Mouse (Mus musculus) forebrain, embryonic 12.5 days (tissue): Measurements from ENCODE around the gene Fam129c. TPM values are rescaled to one million over a fixed set of nuclear protein-coding genes. Genes with fewer than 3 reads are reported as not detected.

Experiments
- ATAC-seq: fragments of 200-750 bp; cut with Nextera tagmentation; 2 replicates; pipeline ENCODE4 v1.8.0; 2017; ENCODE audit warnings: moderate TSS enrichment; ENCODE audit not compliant: low FRiP score
- H3K27ac ChIP-seq: fragments of 300-500 bp; sonication (generic); 2 replicates; pipeline ENCODE4 v1.5.1; 2016; ENCODE audit warnings: mild to moderate bottlenecking
- H3K27me3 ChIP-seq: fragments of 300-500 bp; sonication (generic); 2 replicates; pipeline ENCODE4 v1.6.1; 2016; ENCODE audit warnings: mild to moderate bottlenecking
- H3K36me3 ChIP-seq: fragments of 300-500 bp; sonication (generic); replicated peaks from 2 replicates; pipeline ENCODE4 v1.6.1; 2016; ENCODE audit warnings: mild to moderate bottlenecking
- H3K4me1 ChIP-seq: fragments of 300-500 bp; sonication (generic); 2 replicates; pipeline ENCODE4 v1.6.1; 2016
- H3K4me2 ChIP-seq: fragments of 300-500 bp; sonication (generic); 2 replicates; pipeline ENCODE4 v1.6.1; 2016; ENCODE audit warnings: mild to moderate bottlenecking, moderate library complexity
- H3K4me3 ChIP-seq: fragments of 300-500 bp; sonication (generic); replicated peaks from 2 replicates; pipeline ENCODE4 v1.5.1; 2016; ENCODE audit warnings: mild to moderate bottlenecking
- H3K9ac ChIP-seq: fragments of 300-500 bp; sonication (generic); 2 replicates; pipeline ENCODE4 v1.6.1; 2016; ENCODE audit warnings: mild to moderate bottlenecking
- H3K9me3 ChIP-seq: fragments of 300-500 bp; sonication (generic); 2 replicates; pipeline ENCODE4 v1.6.1; 2016
- whole genome bisulfite sequencing: fragments of 180-500 bp; shearing (Covaris S2); methylation state at CpG from one replicate; pipeline ENCODE4 v1.1.7; 2016; 5-methylcytosine and 5-hydroxymethylcytosine counted together
- polyA plus RNA-seq: library from polyadenylated mRNA; unstranded; fragments of >200 nt; fragmentation: Nextera tagmentation; extraction: Ambion mirVana; gene quantifications from 2 replicates; pipeline ENCODE4 v1.2.1, GENCODE M21; 2016

Gene Fam129c
- polyA plus RNA-seq, 1 experiment from 2014 or later, result 4.3 TPM

- Histone ChIP-seq H3K4me2 (no peak overlapping the region), H3K9ac (no peak overlapping the region), H3K9me3 (no peaks in the 10 kb centered on the region), H3K27ac (no peak overlapping the region), H3K4me1 (peaks cover 10% of the 10 kb centered on the region), H3K36me3 (peaks cover 15% of the 10 kb centered on the region), H3K27me3 (0 out of 2 replicates have a peak, but pooled peaks cover 3% of the 10 kb centered on the region), H3K4me3 (no peak overlapping the region)
- ATAC-seq, result no peak
- 86% methylated on average over 1 of the region's 1 CpGs for WGBS
These were observed 18.4 kb upstream of the Fam129c start for GRCm38 (mm10) chr8:71579009-71579408.

- Histone ChIP-seq H3K4me2 (no peak overlapping the region), H3K36me3 (peaks cover 20% of the 10 kb centered on the region), H3K27me3 (0 out of 2 replicates have a peak, but pooled peaks cover 3% of the 10 kb centered on the region), H3K4me1 (peaks cover 10% of the 10 kb centered on the region), H3K4me3 (no peak overlapping the region), H3K9ac (no peak overlapping the region), H3K27ac (no peak overlapping the region), H3K9me3 (no peaks in the 10 kb centered on the region)
- WGBS, result 86% methylated on average over 14 of the region's 14 CpGs
- no peak for ATAC-seq
These were observed 18.0 kb upstream of the Fam129c start for GRCm38 (mm10) chr8:71579476-71579875.

GRCm38 (mm10) chr8:71580201-71580600, 17.2 kb upstream of the Fam129c start:
- Histone ChIP-seq H3K27ac (0 out of 2 replicates have a peak overlapping the region, but pooled peaks have one; percentile 31), H3K9ac (no peak overlapping the region), H3K9me3 (no peaks in the 10 kb centered on the region), H3K27me3 (0 out of 2 replicates have a peak, but pooled peaks cover 3% of the 10 kb centered on the region), H3K4me2 (no peak overlapping the region), H3K4me3 (no peak overlapping the region), H3K36me3 (peaks cover 27% of the 10 kb centered on the region), H3K4me1 (peaks cover 10% of the 10 kb centered on the region)
- WGBS, result 21% methylated on average over 9 of the region's 9 CpGs
- no peak for ATAC-seq

- WGBS, result 84% methylated on average over 2 of the region's 2 CpGs
- Histone ChIP-seq H3K9me3 (no peaks in the 10 kb centered on the region), H3K27ac (no peak overlapping the region), H3K9ac (no peak overlapping the region), H3K36me3 (peaks cover 33% of the 10 kb centered on the region), H3K27me3 (0 out of 2 replicates have a peak, but pooled peaks cover 6% of the 10 kb centered on the region), H3K4me2 (no peak overlapping the region), H3K4me3 (no peak overlapping the region), H3K4me1 (peaks cover 9% of the 10 kb centered on the region)
- ATAC-seq, result no peak
These were observed 10.6 kb upstream of the Fam129c start for GRCm38 (mm10) chr8:71586891-71587290.

GRCm38 (mm10) chr8:71588762-71589161, 8.7 kb upstream of the Fam129c start:
- Histone ChIP-seq H3K4me3 (no peak overlapping the region), H3K4me1 (peaks cover 20% of the 10 kb centered on the region), H3K27ac (no peak overlapping the region), H3K9ac (no peak overlapping the region), H3K9me3 (no peaks in the 10 kb centered on the region), H3K36me3 (peaks cover 33% of the 10 kb centered on the region), H3K4me2 (no peak overlapping the region), H3K27me3 (0 out of 2 replicates have a peak, but pooled peaks cover 6% of the 10 kb centered on the region)
- 75% methylated on average over 3 of the region's 3 CpGs for WGBS
- ATAC-seq, result no peak

- Histone ChIP-seq H3K36me3 (peaks cover 12% of the 10 kb centered on the region), H3K4me2 (peak overlapping the region; percentile 93), H3K27ac (no peak overlapping the region), H3K9ac (peak overlapping the region; percentile 93), H3K27me3 (0 out of 2 replicates have a peak, but pooled peaks cover 6% of the 10 kb centered on the region), H3K4me3 (peak overlapping the region; percentile 90), H3K9me3 (no peaks in the 10 kb centered on the region), H3K4me1 (peaks cover 24% of the 10 kb centered on the region)
- 35% methylated on average over 5 of the region's 5 CpGs for WGBS
- no peak for ATAC-seq
These were observed 6.4 kb upstream of the Fam129c start for GRCm38 (mm10) chr8:71591017-71591416.

GRCm38 (mm10) chr8:71591471-71592373, 5.7 kb upstream of the Fam129c start, which contains the start of gene Pgls:
Gene Pgls (plus strand): TSS chr8:71592176.
- ATAC-seq, result peak; percentile 89
- Histone ChIP-seq H3K36me3 (peaks cover 8% of the 10 kb centered on the region; the same call in 1 of the 2 replicates), H3K4me1 (peaks cover 28% of the 10 kb centered on the region), H3K9ac (peak within 1 kb of the TSS; percentile 93), H3K4me2 (peak within 1 kb of the TSS; percentile 93), H3K4me3 (peak within 1 kb of the TSS; percentile 90), H3K27me3 (0 out of 2 replicates have a peak, but pooled peaks cover 6% of the 10 kb centered on the region), H3K27ac (peak within 1 kb of the TSS; percentile 98), H3K9me3 (no peaks in the 10 kb centered on the region)
- WGBS, result under 1% methylated on average over 71 of the region's 71 CpGs

- ATAC-seq, result peak; percentile 77
- Histone ChIP-seq H3K9me3 (no peaks in the 10 kb centered on the region), H3K4me1 (peaks cover 28% of the 10 kb centered on the region), H3K36me3 (no peaks in the 10 kb centered on the region; the same call in 1 of the 2 replicates), H3K4me3 (peak overlapping the region; percentile 90), H3K4me2 (peak overlapping the region; percentile 93), H3K9ac (peak overlapping the region; percentile 93), H3K27ac (peak overlapping the region; percentile 98), H3K27me3 (0 out of 2 replicates have a peak, but pooled peaks cover 6% of the 10 kb centered on the region)
- WGBS, result 5% methylated on average over 60 of the region's 60 CpGs
These were observed 4.9 kb upstream of the Fam129c start for GRCm38 (mm10) chr8:71592374-71593170.

- no peak overlapping the region for H3K4me3 ChIP-seq
- H3K27ac ChIP-seq, result no peak overlapping the region
- 0 out of 2 replicates have a peak, but pooled peaks cover 6% of the 10 kb centered on the region for H3K27me3 ChIP-seq
- 0 out of 2 replicates have a peak overlapping the region, but pooled peaks have one; percentile 93 for H3K4me2 ChIP-seq
- H3K4me1 ChIP-seq, result peaks cover 28% of the 10 kb centered on the region
- no peak for ATAC-seq
- H3K9me3 ChIP-seq, result no peaks in the 10 kb centered on the region
- 94% methylated on average over 8 of the region's 8 CpGs for WGBS
- H3K9ac ChIP-seq, result no peak overlapping the region
- H3K36me3 ChIP-seq, result no peaks in the 10 kb centered on the region; the same call in 1 of the 2 replicates
These were observed 3.7 kb upstream of the Fam129c start for GRCm38 (mm10) chr8:71593556-71594323.

- 94% methylated on average over 4 of the region's 4 CpGs for WGBS
- H3K27ac ChIP-seq, result no peak overlapping the region
- H3K9me3 ChIP-seq, result no peaks in the 10 kb centered on the region
- H3K36me3 ChIP-seq, result peaks cover 3% of the 10 kb centered on the region
- H3K27me3 ChIP-seq, result 0 out of 2 replicates have a peak, but pooled peaks cover 10% of the 10 kb centered on the region
- no peak overlapping the region for H3K4me2 ChIP-seq
- ATAC-seq, result no peak
- H3K9ac ChIP-seq, result no peak overlapping the region
- H3K4me3 ChIP-seq, result no peak overlapping the region
- peaks cover 28% of the 10 kb centered on the region for H3K4me1 ChIP-seq
These were observed 3.1 kb upstream of the Fam129c start for GRCm38 (mm10) chr8:71594324-71594722.

GRCm38 (mm10) chr8:71595862-71596261, 1.6 kb upstream of the Fam129c start:
- Histone ChIP-seq H3K4me3 (no peak overlapping the region; the same call in 1 of the 2 replicates), H3K27ac (no peak overlapping the region), H3K36me3 (peaks cover 3% of the 10 kb centered on the region), H3K4me1 (peaks cover 26% of the 10 kb centered on the region), H3K27me3 (peaks cover 14% of the 10 kb centered on the region), H3K9me3 (no peaks in the 10 kb centered on the region), H3K9ac (no peak overlapping the region), H3K4me2 (no peak overlapping the region)
- WGBS, result 8% methylated on average over 27 of the region's 27 CpGs
- peak; percentile 30 for ATAC-seq
